Mouse (Mus musculus): Measurements from ENCODE around the gene Nat14. TPM values are rescaled to one million over a fixed set of nuclear protein-coding genes. Genes with fewer than 3 reads are reported as not detected.
A peak's percentile ranks its signal among the peaks of the same experiment; 100 is the strongest.
"Not testable (repeated sequence)": the region's sequence is repeated elsewhere in the genome, so short reads cannot be mapped to it uniquely, and the experiment has no call there.

Nat14 gene
- total RNA-seq (2021): 10 to 100 TPM in 1 of 2 experiments, 1 to 10 TPM in 1; 9.8 to 11.6 TPM
- long read RNA-seq, experiment 1, partial matches to known transcripts: 0 of 5 reads
- long read RNA-seq, experiment 1, other reads (novel, unspliced or antisense): 3 of 5 reads
- long read RNA-seq, experiment 2, partial matches to known transcripts: 5 of 12 reads
- long read RNA-seq, experiment 2, other reads (novel, unspliced or antisense): 4 of 12 reads

DNA sequence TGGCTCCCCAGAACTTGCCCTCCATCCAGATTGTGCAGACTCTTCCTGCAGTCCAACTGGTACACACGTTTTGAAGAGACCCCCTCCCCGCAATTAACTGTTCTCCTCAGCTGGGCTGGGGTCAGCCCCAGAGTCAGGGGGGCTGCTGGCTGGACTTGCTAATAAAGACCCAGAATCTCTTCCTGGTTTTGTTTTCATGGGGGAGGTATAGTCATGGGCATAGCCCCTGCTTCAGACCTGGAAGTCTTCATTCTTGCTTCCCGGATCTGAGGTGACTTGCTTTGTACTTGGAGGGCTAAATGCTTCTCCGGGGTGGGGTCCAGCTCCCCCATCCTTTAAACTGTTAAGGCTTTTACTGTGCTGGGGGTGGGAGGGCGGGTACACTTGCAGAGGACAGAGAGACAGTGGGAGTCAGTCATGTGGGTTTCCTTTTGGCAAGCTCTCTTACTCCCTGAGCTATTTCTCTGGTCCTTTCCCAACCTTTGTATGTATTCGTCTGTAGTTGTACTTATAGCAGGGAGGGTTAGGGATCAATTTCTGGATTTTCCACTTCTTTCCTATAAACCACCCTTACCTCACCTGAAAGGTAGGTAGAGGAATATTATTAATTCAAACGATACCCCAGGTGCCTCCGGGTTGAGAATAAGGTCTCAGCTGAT is at the start of gene Nat14:
Nat14 (plus strand) TSS at position 205 of the 659 bp plus-strand sequence.
- DNase-seq (ENCODE audit: low spot score in 2 of 2): no peak

DNA sequence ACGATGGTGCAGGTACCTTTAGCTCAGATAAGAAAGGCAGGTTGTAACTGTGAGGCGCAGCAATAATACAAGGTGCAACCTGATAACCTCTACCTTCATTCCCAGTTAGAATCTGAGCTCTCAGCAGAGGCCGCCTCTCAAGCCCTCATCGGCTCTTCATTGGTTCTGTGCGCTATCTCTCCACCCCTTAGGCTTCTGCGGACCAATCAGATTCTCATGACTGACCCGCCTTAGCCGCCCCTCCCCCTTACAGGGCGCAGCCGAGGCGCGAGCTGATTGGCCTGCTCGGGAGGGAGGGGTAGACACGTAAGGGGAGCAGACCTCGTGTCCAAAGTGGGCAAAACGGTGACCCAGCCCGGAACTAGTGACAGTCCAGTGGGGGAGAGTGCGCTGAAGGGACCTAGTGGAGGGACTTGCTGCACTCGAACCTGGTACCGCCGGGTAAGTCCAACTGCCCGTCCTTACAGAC is 45.0 kb upstream of the Nat14 start, which contains the start of gene Isoc2a:
Isoc2a (plus strand) TSS at position 401 of the 469 bp plus-strand sequence.
- peak; percentile 75 to 77 for DNase-seq (ENCODE audit: low spot score in 2 of 2)

DNA sequence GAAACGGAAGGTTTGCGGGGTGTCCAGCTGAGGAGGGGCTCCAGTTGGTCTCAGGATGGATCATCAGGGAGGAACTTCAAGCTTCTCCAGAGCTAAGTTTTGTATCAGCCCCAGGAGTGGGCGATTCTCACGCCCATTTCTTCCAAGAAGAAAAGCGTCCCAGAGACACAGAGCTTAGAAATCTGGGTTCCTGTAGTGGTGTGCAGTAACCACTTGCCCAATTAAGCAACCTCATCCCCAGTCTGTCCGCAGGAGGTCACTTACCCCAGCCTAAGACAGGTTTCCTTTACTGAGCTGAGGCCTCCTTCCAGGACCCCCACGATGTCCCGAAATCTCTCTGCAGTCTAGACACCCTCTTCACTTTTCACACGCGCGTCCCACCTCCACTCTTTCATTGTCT is 44.6 kb upstream of the Nat14 start:
- DNase-seq (ENCODE audit: low spot score in 2 of 2): no peak

DNA sequence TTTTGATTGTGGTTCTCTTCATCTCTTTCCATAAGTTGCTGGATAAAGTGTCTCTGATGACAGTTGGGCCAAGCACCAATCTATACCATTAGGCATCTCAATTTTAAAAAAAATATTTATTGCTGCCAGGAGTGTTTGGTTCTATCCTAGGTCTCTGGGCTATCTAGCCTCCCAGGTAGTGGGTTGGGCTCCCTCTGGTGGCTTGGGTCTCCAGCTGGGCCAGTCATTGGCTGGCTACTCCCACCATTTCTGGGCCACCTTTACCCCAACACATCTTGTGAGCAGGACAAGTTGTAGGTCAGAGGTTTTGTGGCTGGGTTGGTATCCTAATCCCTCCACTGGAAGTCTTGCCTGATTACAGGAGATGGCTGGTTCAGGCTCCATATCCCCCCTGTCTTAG is 43.6 kb upstream of the Nat14 start:
- DNase-seq (ENCODE audit: low spot score in 2 of 2): no peak

DNA sequence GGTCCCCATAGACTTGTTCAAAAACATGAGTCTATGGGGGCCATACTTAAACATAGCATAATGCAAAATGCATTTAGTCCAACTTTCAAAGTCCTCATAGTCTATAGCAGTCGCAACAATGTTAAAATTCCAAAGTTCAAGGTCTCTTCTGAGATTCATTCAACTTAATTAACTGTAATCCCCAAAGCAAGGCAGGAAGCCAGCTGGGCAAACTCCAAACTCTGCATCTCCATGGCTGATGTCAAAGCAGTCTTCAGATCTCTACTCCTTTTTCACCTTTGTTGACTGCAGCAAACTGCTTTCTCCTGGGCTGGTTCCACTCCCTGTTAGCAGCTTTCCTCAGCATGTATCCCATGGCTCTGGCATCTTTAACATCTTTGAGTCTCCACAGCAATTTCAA is 42.8 kb upstream of the Nat14 start:
- DNase-seq (ENCODE audit: low spot score in 2 of 2): not testable (repeated sequence)

DNA sequence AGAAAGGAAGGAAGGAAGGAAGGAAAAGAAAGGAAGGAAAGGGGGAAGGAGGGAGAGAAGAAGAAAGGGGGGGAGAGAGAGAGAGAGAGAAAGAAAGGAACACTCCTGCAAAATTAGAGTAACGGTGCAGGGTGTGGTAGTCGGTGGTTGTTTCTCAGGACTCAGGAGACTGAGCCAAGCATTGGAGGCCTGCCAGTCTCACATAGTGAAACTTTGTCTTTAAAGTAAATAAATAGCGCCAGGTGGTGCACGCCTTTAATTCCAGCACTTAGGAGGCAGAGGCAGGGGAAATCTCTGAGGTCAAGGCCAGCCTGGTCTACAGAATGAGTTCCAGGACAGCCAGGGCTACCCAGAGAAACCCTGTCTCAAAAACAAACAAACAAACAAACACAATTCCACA is 35.1 kb upstream of the Nat14 start:
- no peak for DNase-seq (ENCODE audit: low spot score in 2 of 2)

DNA sequence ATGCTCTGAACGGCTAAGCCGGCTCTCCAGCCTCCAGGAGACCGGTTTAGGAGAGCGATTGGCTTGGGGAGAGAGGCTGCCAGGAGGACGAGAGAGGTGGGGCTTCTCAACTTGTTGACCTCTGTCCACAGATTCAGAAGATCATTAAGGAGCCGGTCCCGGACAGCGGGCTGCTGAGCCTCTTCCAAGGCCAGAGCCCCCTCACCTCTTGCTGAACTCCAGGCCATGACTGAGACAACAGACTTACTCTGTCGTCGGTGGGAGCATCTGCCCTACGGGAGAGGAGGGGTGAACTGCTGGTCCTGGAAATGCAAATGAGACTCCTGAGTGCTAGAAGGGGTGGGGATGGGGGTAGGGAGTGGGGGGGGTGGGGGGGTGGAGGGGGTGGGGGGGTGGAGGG is 26.6 kb upstream of the Nat14 start:
- no peak for DNase-seq (ENCODE audit: low spot score in 2 of 2)

DNA sequence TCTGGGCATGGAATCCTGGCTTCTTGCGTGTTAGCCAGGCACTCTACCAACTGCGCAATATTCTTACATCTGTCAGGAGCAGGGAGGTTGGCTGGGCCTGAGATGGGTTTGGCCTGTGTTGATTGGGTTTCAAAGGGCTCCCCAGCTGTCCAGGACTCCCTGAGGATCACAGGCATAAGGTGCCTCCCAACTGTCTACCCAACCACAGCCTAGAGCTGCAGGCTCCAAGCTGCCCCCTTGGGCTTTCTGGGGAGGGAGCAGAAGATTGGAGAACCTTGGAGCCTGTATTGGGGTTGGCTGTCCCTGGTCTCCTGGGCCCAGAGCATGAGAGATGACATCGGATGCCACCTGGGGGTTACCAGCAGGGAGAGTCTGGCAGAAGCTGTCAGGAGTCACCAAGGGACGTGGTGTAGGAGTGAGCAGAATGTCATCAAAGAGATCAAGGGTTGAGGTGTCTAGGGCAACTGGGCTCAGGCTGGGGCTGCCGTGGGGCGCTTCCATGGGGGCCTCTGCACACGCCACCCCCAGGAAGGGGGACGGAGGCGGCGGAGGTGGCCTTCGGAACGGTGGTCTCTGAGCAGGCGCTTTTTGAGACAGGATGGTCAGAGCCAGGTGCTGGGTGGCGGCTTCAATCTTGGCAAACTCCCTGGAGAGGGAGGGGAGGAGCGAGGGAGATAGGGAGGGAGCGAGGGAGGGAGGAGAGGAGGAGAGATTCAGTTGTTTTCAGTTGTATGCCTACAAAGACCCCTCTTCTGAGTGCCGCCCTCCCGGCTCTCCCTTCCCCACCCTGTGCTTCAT is 22.8 kb upstream of the Nat14 start:
- no peak for DNase-seq (ENCODE audit: low spot score in 2 of 2)

DNA sequence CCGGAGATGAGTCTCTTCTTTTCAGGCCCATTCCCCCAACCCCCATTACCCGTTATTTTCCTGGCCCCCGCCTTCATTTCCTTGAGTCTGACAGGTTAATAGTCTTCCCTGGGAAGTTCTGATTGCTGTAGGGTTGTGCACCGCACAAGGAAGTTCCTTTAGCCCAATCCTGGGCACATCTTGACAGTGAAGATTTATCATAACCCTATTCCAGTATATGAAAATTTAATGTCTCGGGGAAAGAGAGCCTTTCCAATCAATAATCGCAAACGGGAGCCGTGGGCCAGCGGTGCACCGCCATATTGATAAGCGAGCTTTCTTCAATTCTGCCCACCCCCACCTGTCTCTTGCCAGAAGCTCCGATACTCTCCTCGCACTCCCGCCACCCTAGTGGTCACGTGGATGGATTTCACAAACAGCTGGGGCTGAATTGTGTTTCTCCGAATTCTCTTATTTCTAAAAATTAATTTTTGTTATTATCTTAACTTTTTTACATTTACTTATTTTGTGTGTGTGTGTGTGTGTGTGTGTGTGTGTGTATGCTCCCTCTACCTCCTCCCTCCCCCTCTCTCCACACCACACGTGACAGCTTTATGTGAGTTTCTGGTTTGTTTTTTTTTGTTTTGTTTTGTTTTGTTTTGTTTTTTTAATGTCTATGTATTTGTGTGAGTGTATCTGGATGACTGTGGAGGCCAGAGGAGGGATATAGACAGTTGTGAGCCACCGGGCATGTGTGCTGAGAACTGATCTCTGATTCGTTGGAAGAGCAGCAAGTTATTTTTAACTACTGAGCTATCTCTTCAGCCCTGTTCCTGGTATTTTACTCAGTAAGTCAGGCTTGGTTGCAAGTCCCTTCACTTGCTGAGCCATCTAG is 21.9 kb upstream of the Nat14 start:
- DNase-seq (ENCODE audit: low spot score in 2 of 2): no peak

DNA sequence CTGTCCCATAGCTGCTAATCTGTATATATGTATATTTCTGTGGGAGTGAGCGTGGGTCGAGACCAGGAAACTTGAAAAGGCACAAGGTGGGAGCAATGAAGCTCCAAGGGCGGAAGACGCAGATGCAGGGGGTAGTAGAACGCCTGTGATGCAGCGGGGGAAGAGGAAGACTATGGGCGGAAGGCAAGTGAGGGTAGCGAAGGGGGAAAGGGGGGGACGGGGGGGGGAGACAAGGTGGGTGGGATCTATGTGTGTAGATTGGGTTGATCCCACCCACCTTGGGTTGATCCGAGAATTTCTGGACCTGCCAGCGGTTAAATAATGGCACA is 21.3 kb upstream of the Nat14 start:
- no peak for DNase-seq (ENCODE audit: low spot score in 2 of 2)

DNA sequence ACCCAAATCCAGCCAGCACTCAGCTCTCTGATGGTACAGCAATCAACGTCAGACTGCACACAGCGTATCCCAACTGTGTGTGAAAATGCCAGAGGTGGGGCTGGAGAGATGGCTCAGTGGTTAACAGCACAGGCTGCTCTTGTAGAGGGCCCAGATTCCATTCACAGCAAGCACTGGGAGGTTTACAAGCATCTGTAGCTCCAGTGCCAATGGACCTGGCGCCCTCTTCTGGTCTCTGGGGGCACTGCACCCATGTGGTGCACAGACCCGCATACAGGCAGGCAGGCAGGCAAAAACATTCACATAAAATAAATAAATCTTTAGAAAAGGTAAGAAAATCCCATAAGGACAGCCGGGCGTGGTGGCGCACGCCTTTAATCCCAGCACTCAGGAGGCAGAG is 20.7 kb upstream of the Nat14 start:
- no peak for DNase-seq (ENCODE audit: low spot score in 2 of 2)

DNA sequence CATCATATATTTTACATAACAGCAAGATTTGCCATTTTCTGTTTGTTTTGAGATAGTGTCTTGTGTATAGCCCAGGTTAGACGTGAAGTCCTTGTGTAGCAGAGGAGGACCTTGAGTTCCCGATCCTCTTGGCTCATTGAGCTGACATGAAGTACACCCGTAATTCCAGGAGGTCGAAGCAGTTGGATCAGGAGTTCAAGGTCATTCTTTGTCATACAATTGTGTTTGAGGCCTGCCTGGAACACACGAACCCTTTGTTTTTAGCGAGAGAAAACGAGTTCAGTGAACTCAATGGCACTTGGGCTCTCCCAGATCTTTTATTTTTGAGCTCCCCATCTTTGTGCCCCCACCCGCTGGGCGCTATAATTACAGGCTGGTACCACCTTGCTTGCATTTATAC is 19.4 kb upstream of the Nat14 start:
- no peak for DNase-seq (ENCODE audit: low spot score in 2 of 2)

DNA sequence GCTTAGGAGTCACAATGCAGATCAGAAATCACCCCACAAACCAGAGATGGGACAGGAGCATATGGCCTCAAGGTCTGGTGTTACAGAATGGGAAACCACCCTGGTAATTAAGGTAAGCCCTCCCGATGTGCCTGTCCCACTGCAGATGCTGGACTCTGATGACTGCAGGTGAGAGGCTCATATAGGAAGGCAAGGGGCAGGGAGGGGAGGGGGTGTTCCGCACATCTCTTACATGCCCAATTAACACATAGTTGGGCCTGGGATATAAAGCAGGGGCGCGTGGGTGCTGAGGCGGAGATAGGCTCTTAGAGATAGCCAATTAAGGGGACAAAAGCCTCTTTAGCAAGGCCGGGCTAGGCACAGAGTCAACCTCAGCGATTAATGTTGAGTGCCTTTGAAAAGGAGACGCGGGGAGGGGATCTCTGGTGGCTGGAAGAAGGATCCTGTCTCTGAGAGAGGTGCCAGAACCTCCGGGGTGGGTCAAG is 15.3 kb upstream of the Nat14 start, which contains the start of gene Gm36210:
Gm36210 (minus strand) TSS at position 51 of the 485 bp plus-strand sequence.
- no peak for DNase-seq (ENCODE audit: low spot score in 2 of 2)

DNA sequence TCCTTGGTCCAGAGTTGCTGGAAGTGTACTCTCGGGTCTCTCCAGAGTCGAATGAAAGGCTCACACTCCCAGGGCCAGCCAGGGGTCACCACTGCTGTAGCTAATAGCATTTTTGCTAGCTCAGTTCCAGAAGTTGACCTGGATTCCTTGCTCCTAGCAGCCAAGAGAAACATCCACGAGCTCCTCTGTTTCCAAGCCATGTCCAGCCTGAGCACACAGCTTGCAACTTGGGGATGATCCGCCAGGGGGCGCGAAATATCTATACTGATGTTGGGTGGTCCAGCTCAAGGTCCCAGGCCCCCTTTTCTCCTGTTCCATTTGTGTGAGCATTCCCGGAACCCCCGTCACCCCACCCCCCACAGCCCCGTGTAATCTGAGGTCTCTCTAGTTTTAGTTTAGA is 10.3 kb upstream of the Nat14 start:
- DNase-seq (ENCODE audit: low spot score in 2 of 2): peak in 1 of 2 experiments; percentile 69

DNA sequence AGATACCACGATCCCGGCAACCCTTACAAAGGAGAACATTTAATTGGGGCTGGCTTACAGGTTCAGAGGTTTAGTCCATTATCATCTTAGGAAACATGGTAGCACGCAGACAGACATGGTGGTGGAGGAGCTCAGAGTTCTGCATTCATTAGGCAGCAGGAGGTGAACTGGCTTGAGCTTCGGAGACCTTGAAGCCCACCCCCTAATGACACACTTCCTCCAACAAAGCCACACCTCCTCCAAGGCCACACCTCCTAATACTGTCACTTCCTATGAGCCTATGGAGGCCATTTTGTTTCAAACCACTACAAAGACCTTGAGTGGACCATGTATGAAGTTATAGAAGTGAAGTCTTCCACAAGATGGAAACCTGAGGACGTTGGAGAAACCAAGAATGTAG is 9.6 kb upstream of the Nat14 start:
- DNase-seq (ENCODE audit: low spot score in 2 of 2): no peak

DNA sequence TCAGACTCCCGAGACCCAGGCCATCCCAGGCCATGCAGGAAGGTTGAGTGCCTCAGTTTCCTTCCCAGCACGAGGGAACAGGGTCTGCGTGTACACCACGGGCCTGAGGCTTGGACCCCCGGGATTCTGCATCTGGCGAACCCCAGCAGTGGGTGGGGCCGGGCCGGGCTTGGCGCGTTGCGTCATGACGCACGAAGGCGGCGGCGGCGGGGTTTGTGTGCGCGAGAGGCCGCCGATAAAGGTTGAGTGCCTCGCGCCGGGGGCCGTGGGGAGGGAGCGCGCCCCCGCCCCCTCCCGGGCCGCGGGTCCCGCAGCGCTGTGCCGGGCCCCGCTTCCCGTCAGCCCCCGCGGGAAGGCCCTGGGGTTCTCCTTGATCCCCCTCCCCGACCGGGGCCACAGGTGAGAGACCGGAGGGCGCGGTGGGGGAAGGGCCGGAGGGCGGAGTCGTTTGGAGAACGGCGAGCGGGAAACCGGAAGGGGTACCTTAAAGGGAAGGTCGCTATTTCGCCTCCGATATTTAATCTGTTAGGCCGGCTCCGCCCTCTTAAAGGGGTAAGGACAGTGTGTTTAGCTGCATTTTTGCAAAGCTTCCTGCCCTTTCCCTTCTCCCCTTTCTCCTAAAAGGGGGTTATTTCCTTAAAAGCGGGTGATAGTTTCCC is 6.7 kb upstream of the Nat14 start, which contains the start of gene Zfp628:
Zfp628 (plus strand) TSS at position 211 of the 659 bp plus-strand sequence.
- peak; percentile 92 to 93 for DNase-seq (ENCODE audit: low spot score in 2 of 2)

DNA sequence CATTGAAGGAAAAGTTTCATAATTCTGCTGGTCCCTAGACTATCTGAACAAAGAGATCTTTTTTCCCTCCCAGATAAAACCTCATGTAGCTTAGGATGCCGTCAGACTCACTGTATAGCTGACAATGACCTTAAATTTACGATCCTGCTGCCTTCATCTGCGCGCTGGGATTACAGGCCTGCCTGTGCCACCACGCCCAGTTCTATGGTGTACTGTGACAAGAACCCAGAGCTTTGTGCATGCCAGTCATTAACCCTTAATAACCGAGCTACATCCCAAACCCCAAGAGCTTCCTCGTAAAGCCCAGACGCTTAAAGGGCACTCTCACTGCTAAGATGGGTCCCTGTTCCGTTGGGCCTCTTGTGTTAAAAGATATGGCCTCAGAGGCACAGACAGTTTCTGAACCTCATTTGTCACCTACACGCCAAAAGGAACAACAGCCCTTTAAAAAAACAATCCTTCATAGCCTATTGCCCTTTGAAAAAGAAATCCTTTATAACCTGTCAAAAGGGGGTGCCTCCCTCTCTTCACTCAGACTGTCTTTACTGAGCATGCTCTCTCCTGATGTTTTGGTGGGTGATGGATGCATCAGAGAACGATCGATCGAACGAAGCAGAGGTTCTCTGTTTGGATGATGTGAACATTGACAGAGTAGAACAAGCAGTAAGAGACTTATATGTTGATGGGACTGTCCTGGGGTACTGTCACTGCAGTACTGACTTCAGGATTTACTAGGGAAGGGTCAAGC is 6.0 kb upstream of the Nat14 start:
- DNase-seq (ENCODE audit: low spot score in 2 of 2): no peak

DNA sequence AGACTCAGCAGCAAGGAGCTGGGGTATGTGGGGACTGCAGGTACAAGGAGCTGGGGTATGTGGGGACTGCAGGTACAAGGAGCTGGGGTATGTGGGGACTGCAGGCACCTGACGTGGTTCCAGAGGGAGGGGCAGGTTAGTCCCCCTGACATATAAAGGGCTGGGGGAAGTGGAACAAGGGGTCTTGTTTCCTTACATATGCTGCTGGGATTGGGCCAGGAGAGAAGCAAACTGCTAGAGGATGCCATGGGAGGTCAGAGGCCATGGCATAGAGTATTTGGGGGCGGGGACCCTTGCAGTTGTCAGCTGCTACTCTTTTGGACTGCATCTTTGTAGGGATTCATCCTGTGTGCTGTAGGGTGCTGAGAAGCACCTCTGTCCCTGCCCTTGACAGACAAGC is 4.3 kb upstream of the Nat14 start:
- no peak for DNase-seq (ENCODE audit: low spot score in 2 of 2)

DNA sequence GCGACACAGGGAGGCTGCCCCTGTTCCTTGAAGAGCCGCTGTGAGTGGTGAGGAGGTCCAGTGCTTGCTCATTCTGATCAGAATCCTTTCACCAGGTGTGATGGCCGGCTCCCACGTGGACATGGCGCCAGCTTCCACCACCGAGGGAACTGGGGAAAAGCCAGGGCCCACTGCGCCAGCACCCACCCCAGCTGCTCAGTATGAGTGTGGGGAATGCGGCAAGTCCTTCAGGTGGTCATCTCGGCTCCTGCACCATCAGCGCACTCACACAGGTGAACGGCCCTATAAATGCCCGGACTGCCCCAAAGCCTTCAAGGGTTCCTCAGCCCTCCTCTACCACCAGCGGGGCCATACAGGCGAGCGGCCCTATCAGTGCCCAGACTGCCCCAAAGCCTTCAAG is 3.1 kb upstream of the Nat14 start:
- DNase-seq (ENCODE audit: low spot score in 2 of 2): no peak

DNA sequence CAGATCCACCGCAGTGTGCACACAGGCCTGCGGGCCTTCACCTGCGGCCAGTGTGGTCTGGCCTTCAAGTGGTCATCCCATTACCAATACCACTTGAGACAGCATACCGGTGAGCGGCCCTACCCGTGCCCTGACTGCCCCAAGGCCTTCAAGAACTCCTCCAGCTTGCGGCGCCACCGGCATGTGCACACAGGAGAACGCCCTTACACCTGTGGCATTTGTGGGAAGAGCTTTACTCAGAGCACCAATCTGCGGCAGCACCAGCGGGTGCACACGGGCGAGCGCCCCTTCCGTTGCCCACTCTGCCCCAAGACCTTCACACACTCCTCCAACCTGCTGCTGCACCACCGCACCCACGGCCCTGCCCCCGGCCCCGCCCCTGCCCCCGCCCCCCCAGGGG is 2.7 kb upstream of the Nat14 start:
- no peak for DNase-seq (ENCODE audit: low spot score in 2 of 2)
